Mouse (Mus musculus) left cerebral cortex, postnatal 4 days (tissue): ENCODE measurements around the gene Elfn2. TPM values are rescaled to one million over a fixed set of nuclear protein-coding genes. Genes with fewer than 3 reads are reported as not detected.

Experiments used
- DNase-seq: peaks from one replicate; pipeline ENCODE4 v3.0.0-alpha.2; 2022
- intact Hi-C: fragments of 180-260 bp; cut with DNase I; formaldehyde crosslinking; loops from one replicate; pipeline ENCODE4 v1.15.1; 2025
- total RNA-seq, 2 experiments: library from RNA; stranded (reverse); gene quantifications; 2 replicates each; pipeline ENCODE4 v1.2.3; 2021

Gene Elfn2
- total RNA-seq, 2 experiments from 2014 or later, result 79.2 to 81.2 TPM

DNA sequence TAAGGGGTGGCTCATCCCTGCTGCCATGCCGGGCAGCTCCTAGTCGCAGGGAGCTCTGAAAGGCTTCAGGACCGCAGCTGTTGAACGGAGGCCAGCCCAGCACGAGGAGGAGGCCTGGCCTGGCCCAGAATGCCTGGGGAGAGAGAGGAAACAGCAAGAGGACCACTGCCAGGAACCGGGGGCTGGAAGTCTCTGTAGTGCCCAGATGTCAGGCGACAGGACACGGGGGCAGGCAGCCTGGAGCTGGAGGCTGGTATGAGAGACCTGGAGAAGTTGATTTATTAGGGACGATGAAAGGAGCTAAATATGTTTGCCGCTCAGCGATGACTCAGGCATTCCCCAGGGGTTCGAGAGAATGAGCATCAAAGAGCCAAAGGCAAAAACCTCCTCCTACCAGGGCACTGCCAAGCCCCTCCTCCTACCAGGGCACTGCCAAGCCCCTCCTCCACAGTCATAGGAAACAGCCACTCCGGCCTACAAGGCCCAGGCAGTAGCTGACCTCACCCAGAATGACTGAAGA is 94.1 kb downstream of the Elfn2 start:
- intact Hi-C loops, result loop anchor here (5.0 kb wide), 2 partner anchors 98 to 118 kb away; no protein-coding TSS in a partner anchor
- peak; percentile 92 for DNase-seq

DNA sequence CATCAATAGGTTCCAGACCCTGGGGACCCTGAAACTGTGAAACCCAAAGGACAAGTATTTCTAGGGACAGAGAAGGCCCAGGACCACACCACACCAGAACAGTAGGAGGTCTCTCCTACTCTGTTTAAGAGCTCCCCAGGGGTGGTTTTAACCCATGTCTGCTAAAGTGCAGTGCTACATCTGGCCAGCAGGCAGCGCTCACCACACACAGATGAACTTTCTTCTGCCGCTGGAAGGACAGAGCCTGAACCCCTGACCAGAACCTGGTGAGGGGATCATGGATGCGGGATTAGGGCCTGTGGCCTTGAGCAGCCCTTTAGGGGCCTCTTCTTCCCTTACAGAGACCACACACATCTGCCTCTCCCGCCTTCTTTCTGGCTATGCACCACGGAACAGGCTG is 95.1 kb downstream of the Elfn2 start:
- intact Hi-C loops, result loop anchor here (5.0 kb wide), 2 partner anchors 99 to 119 kb away; no protein-coding TSS in a partner anchor
- DNase-seq, result peak; percentile 77

Other genes starting within 250 kb of the Elfn2 start
- gene Il2rb, start 223.5 kb downstream of the Elfn2 start, total RNA-seq, result under 1 TPM in 1 of 2 experiments, not detected in 1; 0.08 TPM
- gene C1qtnf6, start 187.4 kb downstream of the Elfn2 start, total RNA-seq, result 10 to 100 TPM; 12.2 to 13.4 TPM
- 1 to 10 TPM; 5.5 to 6.5 TPM for gene Sstr3, start 174.1 kb downstream of the Elfn2 start, total RNA-seq
- 1 to 10 TPM; 1.4 to 4.2 TPM for gene Rac2, start 146.0 kb downstream of the Elfn2 start, total RNA-seq
- gene Cyth4, start 121.7 kb downstream of the Elfn2 start, total RNA-seq, result 1 to 10 TPM; 3.9 to 6.0 TPM
- gene Mfng, start 54.7 kb upstream of the Elfn2 start, total RNA-seq, result 1 to 10 TPM; 7.3 to 7.7 TPM
- gene Card10, start 84.3 kb upstream of the Elfn2 start, total RNA-seq, result 1 to 10 TPM; 5.2 to 5.4 TPM
- gene Cdc42ep1, start 123.9 kb upstream of the Elfn2 start, total RNA-seq, result 1 to 10 TPM; 8.3 to 9.1 TPM
- gene Lgals2, start 136.8 kb upstream of the Elfn2 start, total RNA-seq, result not detected
- 10 to 100 TPM; 59.3 to 65.6 TPM for gene Gga1, start 158.4 kb upstream of the Elfn2 start, total RNA-seq
- not detected for gene Gm49510, start 180.9 kb upstream of the Elfn2 start, total RNA-seq
- gene Sh3bp1, start 181.0 kb upstream of the Elfn2 start, total RNA-seq, result 1 to 10 TPM; 5.4 to 6.0 TPM
- 100 to 1,000 TPM; 107 to 117 TPM for gene Pdxp, start 195.1 kb upstream of the Elfn2 start, total RNA-seq
- gene Lgals1, start 208.0 kb upstream of the Elfn2 start, total RNA-seq, result 10 to 100 TPM; 25.2 to 29.4 TPM
- gene Nol12, start 216.2 kb upstream of the Elfn2 start, total RNA-seq, result 10 to 100 TPM; 46.5 to 47.8 TPM
- 100 to 1,000 TPM in 1 of 2 experiments, 10 to 100 TPM in 1; 98.7 to 106 TPM for gene Triobp, start 229.0 kb upstream of the Elfn2 start, total RNA-seq